Mouse (Mus musculus) CH12.LX (cell line): ENCODE data around the gene Col27a1.

ENCODE experiments used
- BHLHE40 ChIP-seq: IDR thresholded peaks from 2 replicates; pipeline ENCODE4 v1.6.1; 2011; ENCODE audit warnings: mild to moderate bottlenecking, low read depth, low read length, improper control_type of control experiment
- CHD1 ChIP-seq: IDR thresholded peaks from 2 replicates; pipeline ENCODE4 v1.6.1; 2012; ENCODE audit warnings: low read depth, low read length, improper control_type of control experiment, inconsistent platforms
- CTCF ChIP-seq, 2 experiments: IDR thresholded peaks in 1 of 2; conservative IDR thresholded peaks in 1 of 2; 2 replicates each; pipeline ENCODE4 v1.5.1; 2011 to 2012; ENCODE audit warnings: low read depth in 2 of 2, low read length in 2 of 2, improper control_type of control experiment in 1 of 2, inconsistent platforms in 1 of 2, mild to moderate bottlenecking in 1 of 2, moderate library complexity in 1 of 2
- ETS1 ChIP-seq: conservative IDR thresholded peaks from 2 replicates; pipeline ENCODE4 v1.6.1; 2012; ENCODE audit warnings: low read depth, mild to moderate bottlenecking, inconsistent platforms, low read length, improper control_type of control experiment, moderate library complexity
- MEF2A ChIP-seq: IDR thresholded peaks from 2 replicates; pipeline ENCODE4 v1.6.1; 2014; ENCODE audit warnings: low read depth, mild to moderate bottlenecking, inconsistent platforms, low read length, improper control_type of control experiment, borderline replicate concordance
- NRF1 ChIP-seq: IDR thresholded peaks from 2 replicates; pipeline ENCODE4 v1.6.1; 2014; ENCODE audit warnings: low read depth, mild to moderate bottlenecking, inconsistent platforms, low read length, improper control_type of control experiment, moderate library complexity
- RCOR1 ChIP-seq: conservative IDR thresholded peaks from 2 replicates; pipeline ENCODE4 v1.6.1; 2012; ENCODE audit warnings: low read depth, mild to moderate bottlenecking, inconsistent platforms, low read length, improper control_type of control experiment
- TCF12 ChIP-seq: IDR thresholded peaks from 2 replicates; pipeline ENCODE4 v1.6.1; 2014; ENCODE audit warnings: low read depth, mild to moderate bottlenecking, inconsistent platforms, low read length, improper control_type of control experiment
- USF2 ChIP-seq: conservative IDR thresholded peaks from 2 replicates; pipeline ENCODE4 v1.6.1; 2011; ENCODE audit warnings: low read depth, low read length, improper control_type of control experiment

GRCm38 (mm10) chr4:63310247-63310855 is 96.5 kb downstream of the Col27a1 start:
- no peak for TF ChIP-seq NRF1
- no peak for TF ChIP-seq USF2
- no peak for TF ChIP-seq TCF12
- no peak for TF ChIP-seq CTCF (conservative IDR thresholded peaks at IDR 0.05 in 1 of 2, IDR thresholded peaks at IDR 0.05 in 1 of 2; ENCODE audit: low read depth in 2 of 2, low read length in 2 of 2)
- no peak for TF ChIP-seq BHLHE40
- no peak for TF ChIP-seq RCOR1
- no peak for TF ChIP-seq CHD1
- TF ChIP-seq MEF2A: no peak
- TF ChIP-seq ETS1: no peak
